ENCODE assay signal across 1 mouse cellular context in genomic region chr11:69037231-69038061, GRCm38 (mm10).
TF ChIP-seq lines count a peak whose summit lies in the region.

No protein-coding gene starts in this region.

TF ChIP-seq in C2C12, 6 proteins besides CTCF, POLR2A, EP300 and RAD21:
- TF ChIP-seq CEBPB (IDR thresholded peaks at IDR 0.05; ENCODE audit: low read depth) (peak; percentile 42), FOSL1 (IDR thresholded peaks at IDR 0.05; ENCODE audit: insufficient read depth, low read length, poor library complexity, severe bottlenecking) (no peak)
